Mouse (Mus musculus) kidney, postnatal 4 days (tissue): ENCODE measurements at regions not wholly inside any gene's neighbourhood (a gene's known extent, or its start where the extent isn't known, plus 50 kb on each side); places are given as distances from the start of the nearest gene placed in this dataset.
"Not testable (repeated sequence)": the region's sequence is repeated elsewhere in the genome, so short reads cannot be mapped to it uniquely, and the experiment has no call there.

Source experiments
- DNase-seq, 2 experiments: peaks; one replicate each; pipeline ENCODE4 v3.0.0; 2021; ENCODE audit warnings: mixed read lengths in 2 of 2

- DNase-seq: peak; percentile 9 to 41
Measured at GRCm38 (mm10) chr5:17208554-17209283, 164.3 kb upstream of the Speer4f2 start.

GRCm38 (mm10) chr5:17210723-17211245 lies 162.2 kb upstream of the Speer4f2 start:
- DNase-seq: peak in 1 of 2 experiments; percentile 7

- not testable (repeated sequence) for DNase-seq
Measured at GRCm38 (mm10) chr5:17223542-17223941, 149.4 kb upstream of the Speer4f2 start.

- no peak for DNase-seq
Measured at GRCm38 (mm10) chr5:17247732-17248606, 125.0 kb upstream of the Speer4f2 start.

GRCm38 (mm10) chr5:17260541-17261325 lies 112.2 kb upstream of the Speer4f2 start:
- no peak for DNase-seq

- no peak for DNase-seq
Measured at GRCm38 (mm10) chr5:17262126-17262525, 110.9 kb upstream of the Speer4f2 start.

GRCm38 (mm10) chr5:17271153-17271552 lies 101.8 kb upstream of the Speer4f2 start:
- DNase-seq: no peak

GRCm38 (mm10) chr5:17271722-17272479 lies 101.1 kb upstream of the Speer4f2 start:
- DNase-seq: peak; percentile 28 to 54

- DNase-seq: no peak
Measured at GRCm38 (mm10) chr5:17275346-17275745, 97.6 kb upstream of the Speer4f2 start.

GRCm38 (mm10) chr5:17276782-17277578 lies 96.0 kb upstream of the Speer4f2 start:
- DNase-seq: peak in 1 of 2 experiments; percentile 26

- DNase-seq: no peak
Measured at GRCm38 (mm10) chr5:17280203-17280602, 92.8 kb upstream of the Speer4f2 start.

- DNase-seq: no peak
Measured at GRCm38 (mm10) chr5:17280951-17281350, 92.0 kb upstream of the Speer4f2 start.

GRCm38 (mm10) chr5:17289028-17289427 lies 84.0 kb upstream of the Speer4f2 start:
- DNase-seq: no peak

GRCm38 (mm10) chr5:17292559-17292958 lies 80.4 kb upstream of the Speer4f2 start:
- no peak for DNase-seq

- DNase-seq: peak; percentile 18 to 29
Measured at GRCm38 (mm10) chr5:17296571-17297035, 76.4 kb upstream of the Speer4f2 start.

- no peak for DNase-seq
Measured at GRCm38 (mm10) chr5:17299846-17300245, 73.1 kb upstream of the Speer4f2 start.

- no peak for DNase-seq
Measured at GRCm38 (mm10) chr5:17321501-17321900, 51.5 kb upstream of the Speer4f2 start.
